Mouse (Mus musculus) limb, embryonic 13.5 days (tissue): ENCODE results near the gene Ilvbl. TPM values are rescaled to one million over a fixed set of nuclear protein-coding genes. Genes with fewer than 3 reads are reported as not detected.

ENCODE experiments used
- microRNA-seq: library from miRNA; unstranded; fragments of <30 nt; microRNA quantifications from one replicate; pipeline ENCODE4, GENCODE M21; 2016
- polyA plus RNA-seq: library from polyadenylated mRNA; unstranded; fragments of >200 nt; fragmentation: Nextera tagmentation; extraction: Ambion mirVana; gene quantifications from 2 replicates; pipeline ENCODE4 v1.2.1, GENCODE M21; 2015

Ilvbl gene
- polyA plus RNA-seq, 1 experiment from 2014 or later, result 59.2 TPM

Small RNAs within 50 kb of the gene (microRNA-seq; reads per million reads assigned to microRNA genes)
- gene Gm27541, result not detected

Other genes with a start within 250 kb of the Ilvbl start
- 52.4 and 54.9 TPM in 2 replicates for gene Agpat3, start 221.9 kb upstream of the Ilvbl start, polyA plus RNA-seq
- gene Rrp1, start 161.3 kb upstream of the Ilvbl start, polyA plus RNA-seq, result 326 and 342 TPM in 2 replicates
- 202 and 212 TPM in 2 replicates for gene Cstb, start 148.7 kb upstream of the Ilvbl start, polyA plus RNA-seq
- gene Pdxk, start 109.4 kb upstream of the Ilvbl start, polyA plus RNA-seq, result 12.0 and 13.6 TPM in 2 replicates
- gene Olfr1358, start 56.9 kb upstream of the Ilvbl start, polyA plus RNA-seq, result not detected in 2 replicates
- 27.0 and 27.4 TPM in 2 replicates for gene Syde1, start 17.6 kb downstream of the Ilvbl start, polyA plus RNA-seq
- not detected in 2 replicates for gene Olfr1357, start 43.7 kb downstream of the Ilvbl start, polyA plus RNA-seq
- gene Casp14, start 143.9 kb downstream of the Ilvbl start, polyA plus RNA-seq, result 0.56 and 0.73 TPM in 2 replicates
- 0.19 and 0.32 TPM in 2 replicates for gene Ccdc105, start 178.7 kb downstream of the Ilvbl start, polyA plus RNA-seq
- 2.3 and 3.0 TPM in 2 replicates for gene Slc1a6, start 206.2 kb downstream of the Ilvbl start, polyA plus RNA-seq